ENCODE assay signal across 27 mouse cellular contexts in the genomic region with DNA sequence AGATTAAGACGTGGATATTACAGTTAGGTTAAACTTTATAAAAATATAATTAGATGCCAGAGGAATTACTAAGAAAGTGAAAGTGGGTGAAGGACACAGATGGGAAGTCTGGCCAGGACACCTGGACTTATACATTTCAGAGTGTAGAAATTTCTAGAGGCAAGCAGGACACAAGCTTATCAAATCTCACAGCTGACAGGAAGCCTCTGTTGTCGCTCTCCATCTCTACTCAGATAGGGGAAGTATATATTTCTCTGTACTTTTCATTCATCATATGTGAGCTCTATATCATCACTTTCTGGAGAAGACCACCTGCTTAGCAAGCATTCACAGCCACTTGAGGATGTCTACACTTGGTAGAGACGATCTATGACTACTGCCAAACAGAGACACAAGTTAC.
"Had no signal": no experiment of that assay in that cellular context is flagged by ENCODE, and none has a peak within 500 bp of the region (broad histone marks: within the 10 kb centered on the region; RNA-seq: fewer than 3 reads in every experiment).

No protein-coding gene starts in this region.

- ATAC-seq: hindbrain, postnatal 0 days; intestine, embryonic 16.5 days had no signal

- H3K36me3 ChIP-seq: heart, embryonic 10.5 days; heart, embryonic 12.5 days; hindbrain, embryonic 10.5 days; hindbrain, embryonic 13.5 days; hindbrain, embryonic 15.5 days; kidney, embryonic 15.5 days; limb, embryonic 10.5 days; limb, embryonic 12.5 days; liver, embryonic 13.5 days; liver, embryonic 15.5 days had no signal

- H3K27me3 ChIP-seq: heart, embryonic 12.5 days; hindbrain, embryonic 13.5 days; hindbrain, embryonic 15.5 days; kidney, embryonic 15.5 days; limb, embryonic 12.5 days; liver, embryonic 13.5 days; liver, embryonic 15.5 days had no signal

- H3K27ac ChIP-seq: heart, adult 2 months; heart, embryonic 10.5 days; hindbrain, embryonic 10.5 days; hindbrain, embryonic 13.5 days; hindbrain, embryonic 15.5 days; hindbrain, postnatal 0 days; kidney, embryonic 15.5 days; kidney, postnatal 0 days; left cerebral cortex, adult 2 months; limb, embryonic 10.5 days; limb, embryonic 12.5 days; liver, embryonic 13.5 days; liver, embryonic 15.5 days had no signal

- H3K4me3 ChIP-seq: heart, adult 2 months; heart, embryonic 10.5 days; heart, embryonic 12.5 days; hindbrain, embryonic 10.5 days; hindbrain, embryonic 13.5 days; hindbrain, embryonic 15.5 days; kidney, embryonic 15.5 days; left cerebral cortex, adult 2 months; limb, embryonic 10.5 days; limb, embryonic 12.5 days; liver, embryonic 13.5 days; liver, embryonic 15.5 days had no signal

- H3K4me1 ChIP-seq: heart, embryonic 10.5 days; heart, embryonic 12.5 days; hindbrain, embryonic 10.5 days; hindbrain, embryonic 13.5 days; kidney, embryonic 15.5 days; limb, embryonic 10.5 days; limb, embryonic 12.5 days; liver, embryonic 13.5 days; liver, embryonic 15.5 days had no signal

- H3K9ac ChIP-seq: heart, embryonic 12.5 days; hindbrain, embryonic 13.5 days; hindbrain, embryonic 15.5 days; kidney, embryonic 15.5 days; limb, embryonic 12.5 days; liver, embryonic 13.5 days; liver, embryonic 15.5 days had no signal

- DNase-seq: gastrocnemius, postnatal 14 days; gastrocnemius, postnatal 36 days; heart, adult 11 months; heart, adult 2 months; heart, postnatal 10 days; heart, postnatal 4 days; kidney, adult 11 months; kidney, adult 2 months; kidney, adult 9 months; kidney, postnatal 14 days; kidney, postnatal 36 days; liver; liver, embryonic 13.5 days had no signal

- H3K4me2 ChIP-seq: heart, embryonic 12.5 days; hindbrain, embryonic 13.5 days; hindbrain, embryonic 15.5 days; kidney, embryonic 15.5 days; limb, embryonic 12.5 days; liver, embryonic 11.5 days; liver, embryonic 13.5 days; liver, embryonic 15.5 days had no signal

- H3K9me3 ChIP-seq: heart, embryonic 10.5 days; heart, embryonic 12.5 days; hindbrain, embryonic 10.5 days; hindbrain, embryonic 13.5 days; hindbrain, embryonic 15.5 days; kidney, embryonic 15.5 days; limb, embryonic 10.5 days; limb, embryonic 12.5 days; liver, embryonic 13.5 days; liver, embryonic 15.5 days had no signal
